Mouse (Mus musculus): ENCODE measurements at regions not wholly inside any gene's neighbourhood (a gene's known extent, or its start where the extent isn't known, plus 50 kb on each side); places are given as distances from the start of the nearest gene placed in this dataset.

- DNase-seq = no peak
Observed at GRCm38 (mm10) chr19:54783729-54784128, 343.3 kb downstream of the Gpam start.

GRCm38 (mm10) chr19:54757761-54758160 is 369.3 kb downstream of the Gpam start:
- no peak for DNase-seq

- no peak for DNase-seq
Observed at GRCm38 (mm10) chr19:54756681-54757257, 370.3 kb downstream of the Gpam start.

- no peak for DNase-seq
Observed at GRCm38 (mm10) chr19:54755451-54755850, 371.6 kb downstream of the Gpam start.

GRCm38 (mm10) chr19:54733938-54734337 is 393.1 kb downstream of the Gpam start:
- no peak for DNase-seq

- no peak for DNase-seq
Observed at GRCm38 (mm10) chr19:54731749-54732148, 395.3 kb downstream of the Gpam start.

- no peak for DNase-seq
Observed at GRCm38 (mm10) chr19:54731315-54731714, 395.7 kb downstream of the Gpam start.

- DNase-seq = no peak
Observed at GRCm38 (mm10) chr19:54730801-54731200, 396.2 kb downstream of the Gpam start.

- no peak for DNase-seq
Observed at GRCm38 (mm10) chr19:54730296-54730695, 396.7 kb downstream of the Gpam start.

- DNase-seq = no peak
Observed at GRCm38 (mm10) chr19:54722091-54722490, 404.9 kb downstream of the Gpam start.

GRCm38 (mm10) chr19:54697411-54697810 is 429.6 kb downstream of the Gpam start:
- DNase-seq = no peak

- no peak for DNase-seq
Observed at GRCm38 (mm10) chr19:54693714-54694113, 433.3 kb downstream of the Gpam start.

GRCm38 (mm10) chr19:54693094-54693493 is 433.9 kb downstream of the Gpam start:
- DNase-seq = no peak

- no peak for DNase-seq
Observed at GRCm38 (mm10) chr19:54691861-54692260, 435.2 kb downstream of the Gpam start.

GRCm38 (mm10) chr19:54688630-54689029 is 438.4 kb downstream of the Gpam start:
- no peak for DNase-seq

- no peak for DNase-seq
Observed at GRCm38 (mm10) chr19:54685147-54685546, 441.9 kb downstream of the Gpam start.

Data from cerebellum, adult 11-12 months (tissue).